Mouse (Mus musculus) limb, embryonic 14.5 days (tissue): ENCODE results near the gene Fbrs. TPM values are rescaled to one million over a fixed set of nuclear protein-coding genes. Genes with fewer than 3 reads are reported as not detected.
A peak's percentile ranks its signal among the peaks of the same experiment; 100 is the strongest.
"Not testable (repeated sequence)": the region's sequence is repeated elsewhere in the genome, so short reads cannot be mapped to it uniquely, and the experiment has no call there.

Experiments
- ATAC-seq: fragments of 200-750 bp; cut with Nextera tagmentation; 2 replicates; pipeline ENCODE4 v1.8.0; 2017; ENCODE audit warnings: low read depth, moderate number of reproducible peaks, moderate TSS enrichment; ENCODE audit not compliant: low FRiP score
- DNase-seq: peaks from one replicate; pipeline ENCODE4 v3.0.0-alpha.2; 2015; ENCODE audit warnings: low spot score
- H3K27ac ChIP-seq: fragments of 300-500 bp; sonication (generic); replicated peaks from 2 replicates; pipeline ENCODE4 v1.5.1; 2014; ENCODE audit warnings: low read depth, mild to moderate bottlenecking, low read length, moderate library complexity, mixed read lengths
- H3K27me3 ChIP-seq: fragments of 300-500 bp; sonication (generic); 2 replicates; pipeline ENCODE4 v1.6.1; 2014; ENCODE audit warnings: low read length, mixed read lengths; ENCODE audit not compliant: control insufficient read depth, insufficient read depth
- H3K36me3 ChIP-seq: fragments of 300-500 bp; sonication (generic); 2 replicates; pipeline ENCODE4 v1.6.1; 2014; ENCODE audit warnings: mild to moderate bottlenecking, low read length, moderate library complexity, mixed read lengths; ENCODE audit not compliant: control insufficient read depth, insufficient read depth
- H3K4me1 ChIP-seq: fragments of 300-500 bp; sonication (generic); 2 replicates; pipeline ENCODE4 v1.6.1; 2014; ENCODE audit warnings: antibody characterized with exemption, low read length, mixed read lengths; ENCODE audit not compliant: control insufficient read depth, insufficient read depth
- H3K4me2 ChIP-seq: fragments of 300-500 bp; sonication (generic); replicated peaks from 2 replicates; pipeline ENCODE4 v1.6.1; 2014; ENCODE audit warnings: low read depth, mild to moderate bottlenecking, low read length, moderate library complexity; ENCODE audit not compliant: severe bottlenecking
- H3K4me3 ChIP-seq: fragments of 300-500 bp; sonication (generic); replicated peaks from 2 replicates; pipeline ENCODE4 v1.5.1; 2014; ENCODE audit warnings: low read length
- H3K9ac ChIP-seq: fragments of 300-500 bp; sonication (generic); 2 replicates; pipeline ENCODE4 v1.6.1; 2014; ENCODE audit warnings: mild to moderate bottlenecking, low read depth, low read length, moderate library complexity; ENCODE audit not compliant: severe bottlenecking
- H3K9me3 ChIP-seq: fragments of 300-500 bp; sonication (generic); 2 replicates; pipeline ENCODE4 v1.6.1; 2016; ENCODE audit warnings: low read length; ENCODE audit not compliant: control insufficient read depth
- POLR2A ChIP-seq: fragments of 200-500 bp; IDR thresholded peaks from 2 replicates; pipeline ENCODE4 v1.8.0; 2012; ENCODE audit warnings: inconsistent platforms, mild to moderate bottlenecking, moderate library complexity, borderline replicate concordance; ENCODE audit not compliant: insufficient read depth, insufficient read length; ENCODE audit errors: extremely low read depth
- WGBS: fragments of 180-500 bp; shearing (Covaris S2); extraction: QIAGEN DNeasy Blood & Tissue Kit; methylation state at CpG from one replicate; pipeline ENCODE4 v1.1.7; 2014; 5-methylcytosine and 5-hydroxymethylcytosine counted together
- polyA plus RNA-seq, 2 experiments: library from polyadenylated mRNA; depleted of rRNA in 1 of 2; stranded (reverse) in 1 of 2; unstranded in 1 of 2; fragments of >200 nt; fragmentation: Nextera tagmentation in 1 of 2; extraction: Ambion mirVana in 1 of 2; gene quantifications; 2 replicates each; pipeline versions ENCODE4 v1.2.1 to v1.2.3; 2012 to 2014

Gene Fbrs
- polyA plus RNA-seq, 2 experiments = 17.3 to 49.8 TPM

DNA sequence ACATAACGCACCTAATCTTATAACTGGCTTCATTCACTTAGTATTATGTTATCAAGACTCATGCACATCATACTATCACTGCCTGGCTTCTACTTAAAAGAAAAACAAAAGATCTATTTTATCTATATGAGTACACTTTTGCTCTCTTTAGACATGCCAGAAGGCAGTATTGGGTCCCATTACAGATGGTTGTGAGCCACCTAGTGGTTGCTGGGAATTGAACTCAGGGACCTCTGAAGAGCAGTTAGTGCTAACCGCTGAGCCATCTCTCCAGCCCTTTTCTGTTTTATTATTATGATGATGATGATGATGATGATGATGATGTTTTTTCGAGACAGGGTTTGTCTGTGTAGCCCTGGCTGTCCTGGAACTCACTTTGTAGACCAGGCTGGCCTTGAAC, 19.4 kb downstream of the Fbrs start:
- H3K36me3 ChIP-seq = no peaks in the 10 kb centered on the region
- no peak for ATAC-seq
- H3K9ac ChIP-seq = no peak overlapping the region
- no peak overlapping the region for H3K4me3 ChIP-seq
- WGBS = 47% methylated on average over 3 of the region's 3 CpGs
- peak; percentile 65 for DNase-seq
- no peaks in the 10 kb centered on the region for H3K9me3 ChIP-seq
- no peak overlapping the region for H3K27ac ChIP-seq
- H3K4me2 ChIP-seq = no peak overlapping the region
- H3K27me3 ChIP-seq = no peaks in the 10 kb centered on the region
- H3K4me1 ChIP-seq = no peaks in the 10 kb centered on the region
- no peak for TF ChIP-seq POLR2A

DNA sequence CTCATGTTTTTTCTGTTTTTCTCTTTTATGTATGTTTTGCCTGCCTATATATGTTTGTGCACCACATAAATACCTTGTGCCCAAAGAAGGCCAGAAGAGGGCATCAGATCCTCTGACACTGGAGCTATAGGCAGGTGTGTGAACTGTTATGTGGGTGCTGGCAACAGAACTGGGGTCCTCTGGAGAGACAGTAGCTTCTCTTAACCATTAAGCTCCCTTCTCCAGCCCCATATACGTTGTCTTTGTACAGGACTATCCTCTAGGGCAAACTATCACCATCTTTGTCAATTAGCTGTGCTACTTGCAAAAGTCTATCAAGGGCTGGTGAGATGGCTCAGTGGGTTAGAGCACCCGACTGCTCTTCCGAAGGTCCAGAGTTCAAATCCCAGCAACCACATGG, 29.3 kb downstream of the Fbrs start:
- H3K4me3 ChIP-seq = no peak overlapping the region
- DNase-seq (no peak), ATAC-seq (no peak)
- 0 out of 2 replicates have a peak, but pooled peaks cover 3% of the 10 kb centered on the region for H3K4me1 ChIP-seq
- WGBS = 97% methylated on average over 3 of the region's 3 CpGs
- H3K4me2 ChIP-seq = no peak overlapping the region
- H3K9me3 ChIP-seq = no peaks in the 10 kb centered on the region
- H3K27me3 ChIP-seq = no peaks in the 10 kb centered on the region
- no peak overlapping the region for H3K27ac ChIP-seq
- H3K9ac ChIP-seq = no peak overlapping the region
- TF ChIP-seq POLR2A = no peak
- H3K36me3 ChIP-seq = peaks cover 3% of the 10 kb centered on the region; the same call in 1 of the 2 replicates

DNA sequence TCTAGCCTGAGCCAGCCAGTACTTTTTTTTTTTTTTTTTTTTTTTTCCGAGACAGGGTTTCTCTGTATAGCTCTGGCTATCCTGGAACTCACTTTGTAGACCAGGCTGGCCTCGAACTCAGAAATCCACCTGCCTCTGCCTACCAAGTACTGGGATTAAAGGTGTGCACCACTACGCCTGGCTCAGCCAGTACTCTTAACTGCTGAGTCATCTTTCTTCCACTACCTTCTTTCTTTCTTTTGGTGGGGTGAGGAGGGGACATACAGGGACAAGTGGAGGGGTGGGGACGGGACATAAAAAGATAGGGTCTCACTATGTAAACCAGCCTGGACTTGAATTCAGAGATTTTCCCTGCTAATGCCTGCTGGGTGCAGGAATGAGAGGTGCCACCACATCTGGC, 30.8 kb downstream of the Fbrs start:
- H3K36me3 ChIP-seq, H3K4me3 ChIP-seq, H3K27ac ChIP-seq, H3K9ac ChIP-seq, H3K9me3 ChIP-seq, H3K4me2 ChIP-seq, H3K4me1 ChIP-seq, ATAC-seq, H3K27me3 ChIP-seq, DNase-seq: not testable (repeated sequence)
- WGBS = 94% methylated on average over 3 of the region's 4 CpGs

DNA sequence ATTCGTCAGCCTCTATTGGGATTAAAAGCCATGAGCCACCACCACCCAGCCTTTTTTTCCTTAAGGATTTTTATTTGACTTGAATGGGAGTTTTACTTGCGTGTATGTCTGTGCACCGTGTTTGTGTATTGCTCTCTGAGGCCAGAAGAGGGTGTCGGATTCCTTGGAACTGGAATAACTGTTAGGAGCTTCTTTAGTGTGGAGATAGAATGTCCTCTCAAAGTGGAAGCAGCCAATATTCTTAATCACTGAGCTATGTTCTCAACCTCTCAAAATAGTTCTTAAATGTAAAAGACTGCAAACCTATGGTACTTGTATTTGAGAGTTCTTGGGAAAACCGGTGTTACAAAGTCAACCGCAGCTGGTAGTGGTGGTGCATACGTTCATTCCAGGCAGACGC, 32.2 kb downstream of the Fbrs start:
- ATAC-seq = no peak
- Histone ChIP-seq H3K4me2 (peak overlapping the region; percentile 50), H3K9me3 (no peaks in the 10 kb centered on the region), H3K9ac (peak overlapping the region; percentile 95; the same call in 1 of the 2 replicates), H3K27ac (peak overlapping the region; percentile 99), H3K27me3 (no peaks in the 10 kb centered on the region), H3K36me3 (peaks cover 20% of the 10 kb centered on the region), H3K4me1 (0 out of 2 replicates have a peak, but pooled peaks cover 5% of the 10 kb centered on the region), H3K4me3 (peak overlapping the region; percentile 78)
- 32% methylated on average over 8 of the region's 8 CpGs for WGBS
- no peak for TF ChIP-seq POLR2A
- DNase-seq = peak; percentile 5

DNA sequence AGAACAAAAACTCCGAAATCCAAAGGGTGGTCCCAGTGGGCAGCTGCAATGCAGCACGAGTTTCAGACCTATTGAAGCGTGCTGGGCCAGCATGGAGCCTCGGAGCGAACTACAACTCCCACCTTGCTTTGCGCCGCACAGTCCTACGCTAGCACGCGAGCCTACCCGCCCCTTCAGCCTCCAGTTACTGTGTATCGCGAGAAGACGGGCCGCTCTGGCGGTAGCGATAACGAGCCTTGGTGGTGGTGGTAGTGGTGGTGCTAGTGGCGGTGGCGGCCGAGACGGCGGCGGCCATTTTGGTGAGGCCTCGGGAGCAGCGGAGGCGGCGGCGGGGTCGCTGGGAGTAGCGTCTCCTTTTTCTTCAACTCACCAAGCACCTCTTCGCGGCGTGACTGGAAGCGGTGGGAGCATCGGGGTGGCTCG, 32.8 kb downstream of the Fbrs start, which contains the start of gene Srcap:
Gene Srcap, plus strand, starts transcription at position 176 of the 423 bp plus-strand sequence.
- peaks cover 25% of the 10 kb centered on the region for H3K36me3 ChIP-seq
- TF ChIP-seq POLR2A = peak; percentile 90; the same call in 1 of the 2 replicates
- peak within 1 kb of the TSS; percentile 95 for H3K9ac ChIP-seq
- H3K9me3 ChIP-seq = no peaks in the 10 kb centered on the region
- peak within 1 kb of the TSS; percentile 78 for H3K4me3 ChIP-seq
- 0% methylated on average over 36 of the region's 37 CpGs for WGBS
- peak; percentile 96 for ATAC-seq
- peak within 1 kb of the TSS; percentile 58 for H3K4me2 ChIP-seq
- H3K27ac ChIP-seq = peak within 1 kb of the TSS; percentile 99
- H3K4me1 ChIP-seq = 0 out of 2 replicates have a peak, but pooled peaks cover 5% of the 10 kb centered on the region
- peak; percentile 97 for DNase-seq
- H3K27me3 ChIP-seq = no peaks in the 10 kb centered on the region
